Mouse (Mus musculus) forebrain, embryonic 15.5 days (tissue): ENCODE measurements around the gene Slc25a34. TPM values are rescaled to one million over a fixed set of nuclear protein-coding genes. Genes with fewer than 3 reads are reported as not detected.

Source experiments
- ATAC-seq: fragments of 200-750 bp; cut with Nextera tagmentation; replicated peaks from 2 replicates; pipeline ENCODE4 v1.8.0; 2017; ENCODE audit warnings: mild to moderate bottlenecking, moderate TSS enrichment, moderate library complexity
- H3K27ac ChIP-seq: fragments of 300-500 bp; sonication (generic); replicated peaks from 2 replicates; pipeline ENCODE4 v1.5.1; 2015; ENCODE audit warnings: mild to moderate bottlenecking, inconsistent platforms
- H3K27me3 ChIP-seq: fragments of 300-500 bp; sonication (generic); 2 replicates; pipeline ENCODE4 v1.6.1; 2015; ENCODE audit warnings: inconsistent platforms
- H3K36me3 ChIP-seq: fragments of 300-500 bp; sonication (generic); 2 replicates; pipeline ENCODE4 v1.6.1; 2015; ENCODE audit warnings: mild to moderate bottlenecking, inconsistent platforms
- H3K4me1 ChIP-seq: fragments of 300-500 bp; sonication (generic); 2 replicates; pipeline ENCODE4 v1.6.1; 2015; ENCODE audit warnings: inconsistent platforms
- H3K4me2 ChIP-seq: fragments of 300-500 bp; sonication (generic); replicated peaks from 2 replicates; pipeline ENCODE4 v1.6.1; 2015; ENCODE audit warnings: mild to moderate bottlenecking, inconsistent platforms
- H3K4me3 ChIP-seq: fragments of 300-500 bp; sonication (generic); 2 replicates; pipeline ENCODE4 v1.5.1; 2015; ENCODE audit warnings: mild to moderate bottlenecking, inconsistent platforms
- H3K9ac ChIP-seq: fragments of 300-500 bp; sonication (generic); replicated peaks from 2 replicates; pipeline ENCODE4 v1.6.1; 2015; ENCODE audit warnings: mild to moderate bottlenecking, inconsistent platforms
- H3K9me3 ChIP-seq: fragments of 300-500 bp; sonication (generic); 2 replicates; pipeline ENCODE4 v1.6.1; 2016; ENCODE audit warnings: inconsistent platforms
- WGBS: fragments of 180-500 bp; shearing (Covaris S2); methylation state at CpG from one replicate; pipeline ENCODE4 v1.1.7; 2015; ENCODE audit warnings: mixed read lengths; 5-methylcytosine and 5-hydroxymethylcytosine counted together
- polyA plus RNA-seq: library from polyadenylated mRNA; unstranded; fragments of >200 nt; fragmentation: Nextera tagmentation; extraction: Ambion mirVana; gene quantifications from 2 replicates; pipeline ENCODE4 v1.2.1, GENCODE M21; 2015

Gene Slc25a34
- 0.06 and 0.14 TPM in 2 replicates for polyA plus RNA-seq

DNA sequence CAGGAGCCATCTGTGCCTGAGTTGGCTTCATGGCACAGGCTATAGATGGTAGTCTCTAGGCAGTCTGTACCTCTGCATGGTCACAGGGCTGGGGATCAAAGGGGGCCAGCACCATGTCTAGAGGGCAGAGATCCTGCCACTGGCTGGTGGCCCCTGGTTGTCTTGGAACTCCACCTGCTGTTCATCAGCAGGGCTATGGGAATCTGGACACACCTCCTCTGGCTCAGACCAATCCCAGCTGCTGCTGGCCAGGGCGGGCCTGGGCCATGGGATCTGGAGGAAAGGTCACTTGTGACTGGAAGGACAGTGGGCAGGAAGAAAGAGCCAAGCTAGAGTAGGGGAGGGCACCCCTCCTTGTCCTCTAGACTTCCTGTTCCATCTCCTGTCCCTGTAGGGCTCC, at the start of gene Slc25a34:
Gene Slc25a34, minus strand, starts transcription at position 156 of the 400 bp plus-strand sequence.
- Histone ChIP-seq H3K4me3 (no peak within 1 kb of the TSS), H3K27ac (no peak within 1 kb of the TSS), H3K4me1 (no peaks in the 10 kb centered on the region), H3K9me3 (no peaks in the 10 kb centered on the region), H3K4me2 (no peak within 1 kb of the TSS), H3K36me3 (peaks cover 26% of the 10 kb centered on the region), H3K27me3 (no peaks in the 10 kb centered on the region), H3K9ac (no peak within 1 kb of the TSS)
- ATAC-seq = no peak
- WGBS = 89% methylated on average over 1 of the region's 1 CpGs

DNA sequence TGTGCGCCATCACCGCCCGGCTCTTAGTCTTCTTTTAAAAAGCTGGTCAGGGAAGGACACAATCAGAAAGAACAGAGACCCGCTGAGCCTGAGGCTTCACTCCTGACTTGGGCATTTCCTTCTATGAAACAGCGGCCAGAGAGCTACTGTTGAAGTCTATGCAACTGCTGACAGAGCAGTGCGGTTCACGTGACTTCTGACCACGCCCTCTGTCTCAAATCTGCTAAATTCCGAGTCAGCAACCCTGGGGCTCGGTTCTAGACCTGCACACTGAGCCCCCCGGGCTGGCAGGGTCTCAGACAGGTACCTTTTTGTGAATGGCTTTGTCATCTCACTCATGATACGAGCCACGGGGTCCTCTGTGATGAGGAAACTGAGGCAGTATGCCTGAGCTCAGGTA, 48.7 kb upstream of the Slc25a34 start:
- Histone ChIP-seq H3K9me3 (no peaks in the 10 kb centered on the region), H3K4me3 (no peak overlapping the region), H3K4me2 (no peak overlapping the region), H3K36me3 (no peaks in the 10 kb centered on the region), H3K27me3 (no peaks in the 10 kb centered on the region), H3K4me1 (no peaks in the 10 kb centered on the region), H3K27ac (no peak overlapping the region), H3K9ac (no peak overlapping the region)
- WGBS = 83% methylated on average over 13 of the region's 13 CpGs
- ATAC-seq = no peak

DNA sequence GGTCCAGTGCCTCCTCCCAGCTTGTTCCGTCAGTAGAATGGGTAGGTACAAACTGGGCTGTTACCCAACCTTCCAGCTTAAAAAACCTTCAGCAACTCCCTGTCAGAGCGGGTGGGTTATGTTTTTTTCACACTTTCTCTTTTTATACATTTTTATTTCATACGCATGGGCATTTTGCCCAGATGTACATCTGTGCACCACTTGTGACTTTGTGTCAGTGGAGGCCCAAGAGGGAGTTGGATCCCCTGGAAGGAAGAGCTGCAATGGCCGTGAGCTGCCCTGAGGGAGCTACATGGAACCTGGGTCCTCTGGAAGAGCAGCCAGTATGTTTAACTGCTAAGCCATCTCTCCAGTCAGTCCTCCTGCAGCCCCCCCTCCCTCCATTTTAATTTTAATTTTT, 47.8 kb upstream of the Slc25a34 start:
- no peak overlapping the region for H3K9ac ChIP-seq
- WGBS = 75% methylated on average over 4 of the region's 4 CpGs
- no peaks in the 10 kb centered on the region for H3K4me1 ChIP-seq
- H3K36me3 ChIP-seq = no peaks in the 10 kb centered on the region
- no peak for ATAC-seq
- no peak overlapping the region for H3K4me2 ChIP-seq
- no peak overlapping the region for H3K27ac ChIP-seq
- H3K4me3 ChIP-seq = no peak overlapping the region
- no peaks in the 10 kb centered on the region for H3K27me3 ChIP-seq
- H3K9me3 ChIP-seq = no peaks in the 10 kb centered on the region

DNA sequence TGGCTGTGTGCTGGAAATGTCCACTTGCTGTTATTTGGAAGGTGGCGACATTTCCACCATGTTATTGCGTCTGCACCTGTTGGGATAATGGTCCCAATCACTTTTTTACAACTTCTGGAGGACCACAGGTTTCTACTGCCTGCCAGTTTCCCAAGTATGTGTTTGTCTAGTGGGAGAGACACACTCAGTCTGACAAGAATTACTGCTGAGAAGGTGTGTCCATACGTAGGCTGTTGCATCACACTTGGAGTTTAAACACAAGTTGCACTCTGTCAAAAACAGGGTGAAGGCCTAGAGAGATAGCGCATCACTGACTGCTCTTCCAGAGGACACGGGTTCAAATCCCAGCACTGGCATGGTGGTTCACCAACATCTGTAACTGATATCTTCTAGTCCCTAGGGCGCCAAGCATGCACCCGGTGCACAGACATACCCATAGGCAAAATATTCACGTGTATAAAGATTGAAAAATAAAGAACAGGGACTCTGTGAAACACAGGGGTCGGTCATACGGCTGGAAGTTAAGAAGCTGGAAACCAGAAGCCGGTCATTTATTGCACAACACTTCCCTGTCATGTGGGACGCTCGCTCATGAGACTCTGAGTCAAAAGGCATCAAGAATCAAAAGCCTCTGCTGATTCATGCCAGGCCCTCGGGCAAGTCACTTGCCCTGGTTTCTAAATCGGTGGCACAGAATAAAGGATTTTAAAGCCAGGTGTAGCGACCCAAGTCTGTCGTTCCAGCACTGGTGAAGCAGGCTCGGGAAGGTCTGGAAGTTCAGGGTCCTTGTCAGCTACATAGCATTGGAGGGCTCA, 46.5 kb upstream of the Slc25a34 start:
- no peaks in the 10 kb centered on the region for H3K27me3 ChIP-seq
- no peaks in the 10 kb centered on the region for H3K36me3 ChIP-seq
- H3K4me2 ChIP-seq = no peak overlapping the region
- no peaks in the 10 kb centered on the region for H3K9me3 ChIP-seq
- H3K9ac ChIP-seq = no peak overlapping the region
- WGBS = 86% methylated on average over 18 of the region's 18 CpGs
- no peak for ATAC-seq
- no peak overlapping the region for H3K27ac ChIP-seq
- peaks cover under 1% of the 10 kb centered on the region; the same call in 1 of the 2 replicates for H3K4me1 ChIP-seq
- no peak overlapping the region for H3K4me3 ChIP-seq

DNA sequence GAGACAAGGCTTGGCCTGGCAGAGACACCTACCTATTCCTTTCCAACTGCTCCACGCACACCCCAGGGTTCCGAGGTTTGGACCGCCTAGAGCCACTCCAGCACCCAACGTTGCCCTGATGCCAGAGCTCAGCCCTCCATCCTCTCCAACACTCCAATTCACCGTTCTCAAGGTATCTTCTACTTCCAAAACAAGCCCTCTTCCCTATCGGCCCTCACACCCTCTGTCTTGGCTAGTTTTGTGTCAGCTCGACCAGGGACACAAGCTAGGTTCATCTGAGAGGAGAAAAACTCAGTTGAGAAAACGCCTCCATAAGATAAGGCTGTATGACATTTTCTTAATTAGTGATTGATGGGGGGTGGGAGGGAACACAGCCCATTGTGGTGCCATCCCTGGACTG, 41.2 kb upstream of the Slc25a34 start, which contains the start of gene Plekhm2:
Gene Plekhm2, minus strand, starts transcription at position 101 of the 400 bp plus-strand sequence.
- 73% methylated on average over 8 of the region's 8 CpGs for WGBS
- peak; percentile 47; the same call in 1 of the 2 replicates for ATAC-seq
- Histone ChIP-seq H3K9me3 (no peaks in the 10 kb centered on the region), H3K36me3 (no peaks in the 10 kb centered on the region; the same call in 1 of the 2 replicates), H3K27ac (peak within 1 kb of the TSS; percentile 74), H3K4me1 (peaks cover 17% of the 10 kb centered on the region), H3K27me3 (no peaks in the 10 kb centered on the region), H3K9ac (peak within 1 kb of the TSS; percentile 94), H3K4me3 (peak within 1 kb of the TSS; percentile 93), H3K4me2 (peak within 1 kb of the TSS; percentile 69)

DNA sequence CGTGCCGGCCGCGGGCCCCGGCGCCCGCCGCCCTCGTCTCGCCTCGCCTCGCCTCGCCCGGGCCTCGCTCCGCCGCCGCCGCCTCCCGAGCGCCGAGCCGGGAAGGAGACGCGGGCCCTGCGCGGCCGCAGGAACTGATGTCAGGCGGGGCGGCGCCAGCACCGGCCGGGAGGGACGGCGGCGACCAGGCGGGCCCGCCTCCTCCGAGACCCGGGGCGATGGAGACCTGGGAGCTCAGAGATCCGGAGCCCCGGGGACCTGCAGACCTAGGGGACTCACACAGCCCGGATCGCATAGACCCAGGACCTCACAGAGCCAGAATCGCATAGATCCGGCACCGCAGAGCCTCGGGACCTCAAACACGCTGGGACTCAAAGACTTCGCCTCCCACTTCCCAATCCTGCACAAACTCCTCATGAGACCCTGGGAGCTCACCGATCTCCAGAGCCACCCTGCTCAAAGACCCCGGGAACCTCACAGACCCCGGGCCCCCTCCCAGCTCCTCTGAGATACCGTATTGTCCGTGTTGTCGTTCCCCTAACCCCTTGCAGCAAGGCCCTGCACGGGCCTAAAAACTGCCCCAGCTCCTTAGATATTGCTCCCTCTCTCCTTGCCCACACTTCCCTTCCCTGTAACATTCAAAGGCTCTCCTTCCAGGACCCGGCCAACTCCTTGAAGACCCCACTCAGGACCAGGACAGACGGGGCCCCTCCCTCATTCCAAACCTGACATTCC, 40.6 kb upstream of the Slc25a34 start:
- Histone ChIP-seq H3K4me3 (peak overlapping the region; percentile 93), H3K36me3 (no peaks in the 10 kb centered on the region; the same call in 1 of the 2 replicates), H3K9ac (peak overlapping the region; percentile 94), H3K4me2 (peak overlapping the region; percentile 69), H3K9me3 (no peaks in the 10 kb centered on the region), H3K27me3 (no peaks in the 10 kb centered on the region), H3K4me1 (peaks cover 17% of the 10 kb centered on the region), H3K27ac (peak overlapping the region; percentile 74)
- under 1% methylated on average over 56 of the region's 60 CpGs for WGBS
- ATAC-seq = peak; percentile 92

DNA sequence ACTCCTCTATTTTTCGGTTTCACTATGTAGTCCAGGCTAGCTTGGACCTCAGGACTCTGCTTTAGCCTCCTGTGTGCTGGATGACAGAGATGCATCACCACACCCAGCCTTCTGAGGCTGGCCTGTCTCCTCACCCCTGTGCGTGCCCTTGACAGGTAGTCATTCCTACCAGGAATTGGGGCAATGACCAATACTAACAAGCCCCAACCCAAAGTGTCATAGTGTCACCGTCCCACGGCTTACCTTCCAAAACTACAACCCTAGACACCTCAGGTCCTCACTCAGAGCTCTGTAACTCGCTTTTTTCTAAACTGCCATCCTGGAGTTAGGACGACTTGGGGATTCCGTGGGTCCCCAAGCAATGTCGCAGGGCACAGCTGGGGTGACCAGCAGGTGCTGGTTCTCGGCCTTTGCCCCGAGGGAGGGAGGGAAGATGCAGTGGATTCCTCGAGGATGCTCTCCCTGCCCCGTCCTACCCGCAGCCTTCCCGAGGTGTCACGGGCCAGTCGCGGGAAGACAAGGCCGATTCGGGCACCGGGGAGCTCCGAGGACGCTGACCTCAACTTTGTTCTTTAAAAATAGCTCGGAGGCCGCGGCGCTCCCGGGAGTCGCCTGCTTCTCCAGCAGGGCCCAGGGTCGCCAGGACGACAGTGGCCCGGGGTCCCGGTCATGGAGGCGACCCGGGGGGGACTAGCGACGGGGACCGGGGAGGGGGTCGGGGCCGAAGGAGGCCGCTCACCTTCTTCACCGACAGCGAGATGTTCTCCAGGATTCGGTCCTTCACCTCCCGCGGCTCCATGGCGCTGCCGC, 39.7 kb upstream of the Slc25a34 start:
- Histone ChIP-seq H3K36me3 (no peaks in the 10 kb centered on the region; the same call in 1 of the 2 replicates), H3K4me3 (peak overlapping the region; percentile 93), H3K9ac (peak overlapping the region; percentile 94), H3K4me2 (peak overlapping the region; percentile 69), H3K9me3 (no peaks in the 10 kb centered on the region), H3K27ac (peak overlapping the region; percentile 74), H3K27me3 (no peaks in the 10 kb centered on the region), H3K4me1 (peaks cover 17% of the 10 kb centered on the region)
- 4% methylated on average over 46 of the region's 47 CpGs for WGBS
- ATAC-seq = peak; percentile 33

DNA sequence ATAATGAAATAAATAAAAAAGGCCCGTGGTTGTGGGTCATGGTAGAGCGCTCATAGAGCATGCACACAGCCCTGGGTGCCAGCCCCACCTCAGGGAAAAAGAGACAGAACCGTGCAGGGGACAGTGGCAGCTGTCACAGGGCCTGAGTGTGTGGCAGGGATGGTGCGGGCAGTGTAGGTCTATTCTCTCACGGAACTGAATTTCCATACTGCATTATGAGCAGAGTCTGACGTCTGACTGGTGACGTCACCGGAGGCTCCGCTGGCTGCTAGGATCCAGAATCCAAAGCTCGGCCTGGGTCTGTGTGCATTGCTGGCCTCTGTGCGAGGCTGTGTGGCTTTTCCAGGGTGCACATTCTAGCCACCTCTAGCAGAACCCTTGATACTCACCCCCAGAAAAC, 37.3 kb upstream of the Slc25a34 start:
- no peak overlapping the region for H3K9ac ChIP-seq
- no peaks in the 10 kb centered on the region for H3K27me3 ChIP-seq
- H3K27ac ChIP-seq = no peak overlapping the region
- no peak overlapping the region for H3K4me3 ChIP-seq
- H3K4me2 ChIP-seq = no peak overlapping the region
- H3K4me1 ChIP-seq = peaks cover 17% of the 10 kb centered on the region
- no peaks in the 10 kb centered on the region for H3K9me3 ChIP-seq
- H3K36me3 ChIP-seq = no peaks in the 10 kb centered on the region; the same call in 1 of the 2 replicates
- 85% methylated on average over 11 of the region's 11 CpGs for WGBS
- no peak for ATAC-seq

DNA sequence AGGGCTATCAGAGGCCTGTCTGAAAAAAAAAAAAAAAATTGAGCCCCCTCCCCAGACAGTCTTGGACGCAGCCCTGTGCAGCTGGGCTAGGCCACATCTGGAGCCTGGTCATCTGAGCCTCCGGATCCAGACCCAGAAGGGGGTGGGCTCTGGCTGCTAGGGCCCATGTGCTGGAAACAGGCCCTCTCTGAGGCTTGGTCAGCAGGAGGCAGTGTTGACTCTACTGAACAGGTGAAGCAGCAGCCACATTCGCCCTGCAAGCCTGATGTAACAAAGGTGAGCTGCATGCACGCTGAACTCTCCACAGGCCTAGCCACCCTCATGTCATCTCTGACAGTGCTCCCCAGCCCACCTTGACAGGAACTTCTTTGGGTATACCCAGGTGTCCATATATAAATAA, 36.1 kb upstream of the Slc25a34 start:
- no peaks in the 10 kb centered on the region for H3K9me3 ChIP-seq
- peaks cover 13% of the 10 kb centered on the region for H3K4me1 ChIP-seq
- H3K27me3 ChIP-seq = no peaks in the 10 kb centered on the region
- H3K9ac ChIP-seq = no peak overlapping the region
- no peak for ATAC-seq
- no peak overlapping the region for H3K27ac ChIP-seq
- H3K4me2 ChIP-seq = no peak overlapping the region
- 72% methylated on average over 4 of the region's 4 CpGs for WGBS
- H3K4me3 ChIP-seq = no peak overlapping the region
- no peaks in the 10 kb centered on the region; the same call in 1 of the 2 replicates for H3K36me3 ChIP-seq

DNA sequence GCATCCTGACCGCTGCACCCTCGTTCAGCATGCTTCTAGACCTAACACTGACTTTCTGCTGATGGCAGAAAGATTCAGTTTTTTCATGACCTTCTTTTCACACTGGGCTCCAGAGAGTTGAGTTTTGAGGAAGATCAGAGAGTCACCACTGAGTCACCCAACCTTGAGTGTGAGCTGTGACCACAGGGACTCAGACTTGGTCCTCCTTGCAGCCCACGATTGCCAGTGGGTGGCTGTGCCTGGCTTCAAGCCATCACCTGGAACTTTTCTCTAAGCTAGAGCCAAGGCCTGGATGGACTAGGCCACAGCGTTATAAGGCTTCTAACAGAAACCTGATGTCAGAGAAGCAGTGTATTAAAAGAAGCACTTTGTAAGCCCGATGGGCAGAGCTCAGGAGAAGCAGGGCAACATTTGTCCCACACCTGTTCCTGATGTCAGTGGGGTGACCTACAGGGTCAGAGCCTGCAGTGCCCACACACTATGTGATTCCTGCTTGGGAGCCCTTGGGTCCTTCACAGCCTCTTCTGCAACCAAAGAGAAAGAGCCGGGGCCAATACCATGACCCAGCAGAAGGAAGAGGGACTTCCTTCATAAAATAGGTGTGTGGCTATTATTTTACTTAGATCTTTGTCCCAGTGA, 35.3 kb upstream of the Slc25a34 start:
- Histone ChIP-seq H3K36me3 (no peaks in the 10 kb centered on the region; the same call in 1 of the 2 replicates), H3K9ac (no peak overlapping the region), H3K4me2 (no peak overlapping the region), H3K27me3 (no peaks in the 10 kb centered on the region), H3K27ac (no peak overlapping the region), H3K4me3 (no peak overlapping the region), H3K4me1 (peaks cover 8% of the 10 kb centered on the region), H3K9me3 (no peaks in the 10 kb centered on the region)
- ATAC-seq = no peak
- WGBS = 93% methylated on average over 6 of the region's 6 CpGs

DNA sequence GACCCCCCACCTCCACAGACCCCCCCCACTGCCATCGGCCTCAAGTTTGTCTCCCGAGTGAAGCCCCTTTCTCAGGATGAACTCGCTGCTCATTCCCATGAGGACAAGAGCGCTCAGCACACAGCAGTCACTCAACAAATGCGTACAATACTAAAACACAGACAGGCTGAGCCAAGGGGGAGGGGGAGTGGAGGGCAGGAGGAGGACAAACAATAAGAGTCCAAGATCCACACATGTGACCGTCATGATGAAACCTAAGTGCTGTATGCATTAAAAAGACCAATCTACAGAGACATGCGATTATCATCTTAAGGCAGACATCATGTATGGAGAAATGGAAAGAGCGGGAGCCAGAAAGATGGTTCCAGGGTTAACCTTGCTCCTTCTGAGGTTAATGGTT, 33.3 kb upstream of the Slc25a34 start:
- Histone ChIP-seq H3K4me3 (no peak overlapping the region), H3K36me3 (peaks cover 10% of the 10 kb centered on the region; the same call in 1 of the 2 replicates), H3K4me2 (no peak overlapping the region), H3K9me3 (no peaks in the 10 kb centered on the region), H3K27me3 (no peaks in the 10 kb centered on the region), H3K4me1 (no peaks in the 10 kb centered on the region), H3K9ac (no peak overlapping the region), H3K27ac (no peak overlapping the region)
- 84% methylated on average over 8 of the region's 8 CpGs for WGBS
- ATAC-seq = no peak
